Mouse (Mus musculus) embryonic facial prominence, embryonic 14.5 days (tissue): ENCODE measurements at regions not wholly inside any gene's neighbourhood (a gene's known extent, or its start where the extent isn't known, plus 50 kb on each side); places are given as distances from the start of the nearest gene placed in this dataset.
A peak's percentile ranks its signal among the peaks of the same experiment; 100 is the strongest.

ENCODE experiments used
- ATAC-seq: fragments of 200-750 bp; cut with Nextera tagmentation; 2 replicates; pipeline ENCODE4 v1.8.0; 2017; ENCODE audit warnings: low read depth, moderate number of reproducible peaks, moderate TSS enrichment
- DNase-seq: peaks from one replicate; pipeline ENCODE4 v3.0.0-alpha.2; 2015; ENCODE audit warnings: low spot score
- H3K27ac ChIP-seq: fragments of 300-500 bp; sonication (generic); replicated peaks from 2 replicates; pipeline ENCODE4 v1.5.1; 2014; ENCODE audit warnings: low read depth, mild to moderate bottlenecking, low read length, moderate library complexity
- H3K27me3 ChIP-seq: fragments of 300-500 bp; sonication (generic); replicated peaks from 2 replicates; pipeline ENCODE4 v1.6.1; 2014; ENCODE audit warnings: low read length; ENCODE audit not compliant: control insufficient read depth, insufficient read depth
- H3K36me3 ChIP-seq: fragments of 300-500 bp; sonication (generic); 2 replicates; pipeline ENCODE4 v1.6.1; 2014; ENCODE audit warnings: low read length, mixed read lengths; ENCODE audit not compliant: control insufficient read depth, insufficient read depth
- H3K4me1 ChIP-seq: fragments of 300-500 bp; sonication (generic); 2 replicates; pipeline ENCODE4 v1.6.1; 2014; ENCODE audit warnings: antibody characterized with exemption, low read length; ENCODE audit not compliant: control insufficient read depth, insufficient read depth
- H3K4me2 ChIP-seq: fragments of 300-500 bp; sonication (generic); 2 replicates; pipeline ENCODE4 v1.6.1; 2014; ENCODE audit warnings: low read depth, mild to moderate bottlenecking, low read length, moderate library complexity, mixed read lengths
- H3K4me3 ChIP-seq: fragments of 300-500 bp; sonication (generic); 2 replicates; pipeline ENCODE4 v1.5.1; 2014; ENCODE audit warnings: low read depth, mild to moderate bottlenecking, low read length
- H3K9ac ChIP-seq: fragments of 300-500 bp; sonication (generic); 2 replicates; pipeline ENCODE4 v1.6.1; 2014; ENCODE audit warnings: low read depth, mild to moderate bottlenecking, low read length, moderate library complexity, mixed read lengths
- H3K9me3 ChIP-seq: fragments of 300-500 bp; sonication (generic); 2 replicates; pipeline ENCODE4 v1.6.1; 2016; ENCODE audit warnings: low read length; ENCODE audit not compliant: control insufficient read depth
- WGBS: fragments of 180-500 bp; shearing (Covaris S2); extraction: QIAGEN DNeasy Blood & Tissue Kit; methylation state at CpG from one replicate; pipeline ENCODE4 v1.1.7; 2014; 5-methylcytosine and 5-hydroxymethylcytosine counted together

GRCm38 (mm10) chr10:113902744-113903143 lies 899.4 kb downstream of the Trhde start:
- 86% methylated on average over 1 of the region's 1 CpGs for WGBS
- ATAC-seq, result no peak

DNA sequence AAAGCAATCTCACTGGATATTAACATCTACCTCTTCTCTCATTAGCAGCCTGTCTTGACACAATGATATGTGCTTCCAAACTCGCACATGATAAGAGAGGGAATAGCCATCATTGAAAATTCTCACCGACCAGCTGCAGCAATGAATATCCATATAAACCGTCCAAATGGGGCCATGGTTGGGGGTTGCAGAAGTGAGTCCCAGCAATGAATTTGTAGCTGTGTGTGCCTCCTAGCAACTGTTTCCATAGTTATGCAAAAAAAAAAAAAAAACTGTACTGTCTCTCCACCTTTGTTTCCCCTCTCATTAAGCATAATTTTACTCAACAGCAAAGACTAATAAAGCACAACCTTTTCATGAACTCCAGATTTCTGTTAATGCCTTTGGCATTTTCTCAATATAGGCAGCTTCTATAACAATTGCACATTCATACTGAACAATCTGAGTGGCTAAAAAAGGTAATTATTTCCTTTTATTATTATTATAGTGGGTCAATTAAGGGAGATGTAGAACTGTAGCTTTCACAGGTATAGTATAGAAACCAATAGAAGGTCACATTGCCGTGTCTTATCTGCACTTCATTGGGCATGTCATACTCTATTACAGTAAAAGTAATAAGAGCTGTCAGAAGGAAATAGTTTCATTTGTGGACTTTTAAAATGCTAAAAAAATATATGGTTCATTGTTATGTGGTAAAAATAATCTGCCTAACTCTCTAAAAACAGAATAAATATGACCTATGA lies 927.5 kb downstream of the Trhde start:
- H3K27me3 ChIP-seq, result no peaks in the 10 kb centered on the region

More at GRCm38 (mm10) chr10:113902744-113903143, 899.4 kb downstream of the Trhde start:
- no peaks in the 10 kb centered on the region for H3K9me3 ChIP-seq
- no peak for DNase-seq
- H3K4me3 ChIP-seq, result no peak overlapping the region
- H3K27ac ChIP-seq, result no peak overlapping the region
- H3K36me3 ChIP-seq, result no peaks in the 10 kb centered on the region
- H3K4me2 ChIP-seq, result no peak overlapping the region
- H3K4me1 ChIP-seq, result no peaks in the 10 kb centered on the region
- H3K27me3 ChIP-seq, result no peaks in the 10 kb centered on the region
- no peak overlapping the region for H3K9ac ChIP-seq

DNA sequence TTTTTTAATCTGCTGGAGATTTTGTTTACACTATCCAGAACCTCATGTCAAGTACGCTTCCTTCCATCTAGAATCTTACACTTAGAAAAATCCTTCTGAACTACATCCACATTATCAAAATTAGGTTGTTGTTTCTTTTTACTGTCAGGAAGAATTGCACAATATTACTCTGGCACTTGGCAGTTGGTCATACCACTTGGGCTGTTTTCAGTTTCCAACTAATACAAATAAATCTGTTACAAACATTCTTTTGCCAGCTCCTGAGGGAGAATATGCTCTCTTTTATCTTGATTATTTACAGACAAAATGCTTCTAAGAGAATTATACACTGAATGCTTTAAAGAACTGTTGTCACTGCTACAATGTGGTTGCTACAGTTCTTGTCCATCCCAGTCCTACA lies 895.8 kb upstream of the Atxn7l3b start:
- no peaks in the 10 kb centered on the region for H3K27me3 ChIP-seq
- ATAC-seq, result no peak
- DNase-seq, result peak; percentile 0
- H3K27ac ChIP-seq, result no peak overlapping the region
- WGBS, result 81% methylated on average over 1 of the region's 1 CpGs
- no peaks in the 10 kb centered on the region for H3K9me3 ChIP-seq
- H3K4me3 ChIP-seq, result no peak overlapping the region
- H3K4me2 ChIP-seq, result no peak overlapping the region
- no peaks in the 10 kb centered on the region for H3K36me3 ChIP-seq
- H3K4me1 ChIP-seq, result no peaks in the 10 kb centered on the region
- no peak overlapping the region for H3K9ac ChIP-seq

More for the DNA sequence above, 927.5 kb downstream of the Trhde start:
- 65% methylated on average over 4 of the region's 4 CpGs for WGBS
- Histone ChIP-seq H3K9me3 (no peaks in the 10 kb centered on the region), H3K36me3 (no peaks in the 10 kb centered on the region), H3K27ac (no peak overlapping the region), H3K4me2 (no peak overlapping the region), H3K4me3 (no peak overlapping the region), H3K9ac (no peak overlapping the region), H3K4me1 (no peaks in the 10 kb centered on the region)
- ATAC-seq (no peak; the same call in 1 of the 2 replicates), DNase-seq (no peak)
